Comparison of ENCODE assay signal across 24 mouse cellular contexts in the genomic region with DNA sequence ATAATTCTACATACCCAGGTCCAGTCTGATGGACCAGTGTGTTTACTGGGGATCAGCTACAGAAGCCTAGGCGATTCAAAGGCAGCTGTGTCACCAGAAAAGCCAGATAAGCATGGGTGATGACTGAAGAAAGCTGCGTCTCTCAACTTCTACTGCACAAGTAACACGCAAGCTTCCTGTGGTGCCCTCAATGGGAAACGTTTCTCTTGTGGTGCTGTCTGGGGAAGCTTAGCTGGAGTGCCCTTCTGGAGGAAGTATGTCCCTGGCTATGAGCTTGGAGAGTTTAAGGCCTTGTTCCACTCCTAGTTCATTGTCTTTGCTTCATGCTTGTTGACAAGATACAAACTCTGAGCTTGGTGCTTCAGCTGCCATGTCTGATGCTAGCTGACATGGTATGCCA.
"Had no signal": no experiment of that assay in that cellular context is flagged by ENCODE, and none has a peak within 500 bp of the region (broad histone marks: within the 10 kb centered on the region; RNA-seq: fewer than 3 reads in every experiment).

No protein-coding gene starts in this region.

- ATAC-seq: hindbrain, embryonic 16.5 days; inflammation-experienced regulatory T-cells, adult 6 months; intestine, embryonic 15.5 days; intestine, postnatal 0 days; liver, embryonic 12.5 days had no signal

- H3K4me1 ChIP-seq: hindbrain, embryonic 10.5 days; hindbrain, embryonic 12.5 days; intestine, embryonic 15.5 days; kidney, embryonic 15.5 days; limb, embryonic 13.5 days; limb, embryonic 15.5 days had no signal

- H3K4me3 ChIP-seq: heart, adult 2 months; heart, embryonic 13.5 days; heart, embryonic 15.5 days; hindbrain, embryonic 10.5 days; hindbrain, embryonic 12.5 days; intestine, embryonic 15.5 days; kidney, embryonic 15.5 days; limb, embryonic 13.5 days; limb, embryonic 15.5 days; liver, embryonic 12.5 days had no signal

- DNase-seq: gastrocnemius, postnatal 14 days; gastrocnemius, postnatal 36 days; heart, adult 2 months; heart, postnatal 14 days; heart, postnatal 36 days; kidney, adult 2 months; kidney, adult 9 months; kidney, postnatal 14 days; kidney, postnatal 36 days; layer of hippocampus, adult 9-11 months; layer of hippocampus, postnatal 36 days; left cerebral cortex, postnatal 4 days had no signal

- H3K9me3 ChIP-seq: heart, embryonic 13.5 days; heart, embryonic 15.5 days; hindbrain, embryonic 10.5 days; hindbrain, embryonic 12.5 days; intestine, embryonic 15.5 days; kidney, embryonic 15.5 days; limb, embryonic 13.5 days; limb, embryonic 15.5 days; liver, embryonic 12.5 days had no signal

- H3K36me3 ChIP-seq: intestine, embryonic 15.5 days had no signal

- H3K27me3 ChIP-seq: heart, embryonic 13.5 days; heart, embryonic 15.5 days; hindbrain, embryonic 12.5 days; intestine, embryonic 15.5 days; kidney, embryonic 15.5 days; limb, embryonic 13.5 days; limb, embryonic 15.5 days; liver, embryonic 12.5 days had no signal
